Mouse (Mus musculus): ENCODE data around the gene Padi6. TPM values are rescaled to one million over a fixed set of nuclear protein-coding genes. Genes with fewer than 3 reads are reported as not detected.

Padi6 gene
- total RNA-seq (2014; rRNA removed; ENCODE audit: low replicate concordance) (not detected in 2 replicates), polyA plus RNA-seq (2015; fragmentation: Nextera tagmentation; extraction: Ambion mirVana) (0.07 TPM in 1 of 2 replicates, not detected in the other)

- Histone ChIP-seq H3K4me3 (ENCODE audit: low read depth, low read length) (no peak within 1 kb of the TSS), H3K27me3 (ENCODE audit: control insufficient read depth, insufficient read depth, low read length) (no peaks in the 10 kb centered on the region), H3K27ac (ENCODE audit: low read depth) (no peak within 1 kb of the TSS), H3K9ac (replicated peaks; ENCODE audit: low read depth, low read length) (no peak within 1 kb of the TSS), H3K36me3 (replicated peaks; ENCODE audit: control insufficient read depth, insufficient read depth, low read length) (no peaks in the 10 kb centered on the region), H3K9me3 (replicated peaks; ENCODE audit: control insufficient read depth, low read length) (no peaks in the 10 kb centered on the region), H3K4me1 (ENCODE audit: control insufficient read depth, insufficient read depth) (no peaks in the 10 kb centered on the region; the same call in 1 of the 2 replicates), H3K4me2 (ENCODE audit: low read depth, low read length) (no peak within 1 kb of the TSS)
- ATAC-seq (ENCODE audit: insufficient read depth, low read depth) (no peak), DNase-seq (ENCODE audit: low spot score) (no peak)
- 60% methylated on average over 2 of the region's 2 CpGs for WGBS
- no peak for TF ChIP-seq CTCF (IDR thresholded peaks at IDR 0.05; ENCODE audit: low read depth)
Observed at GRCm38 (mm10) chr4:140742543-140742942, at the start of gene Padi6. TSS of gene Padi6 (minus strand) at chr4:140742643.

- no peak overlapping the region for H3K9ac ChIP-seq (replicated peaks; ENCODE audit: low read depth, low read length)
- H3K36me3 ChIP-seq (replicated peaks; ENCODE audit: control insufficient read depth, insufficient read depth, low read length): no peaks in the 10 kb centered on the region
- DNase-seq (ENCODE audit: low spot score) (no peak), ATAC-seq (ENCODE audit: insufficient read depth, low read depth) (no peak)
- H3K4me3 ChIP-seq (ENCODE audit: low read depth, low read length): no peak overlapping the region
- H3K27ac ChIP-seq (ENCODE audit: low read depth): no peak overlapping the region
- no peaks in the 10 kb centered on the region for H3K4me1 ChIP-seq (ENCODE audit: control insufficient read depth, insufficient read depth)
- H3K27me3 ChIP-seq (ENCODE audit: control insufficient read depth, insufficient read depth, low read length): no peaks in the 10 kb centered on the region
- no peaks in the 10 kb centered on the region for H3K9me3 ChIP-seq (replicated peaks; ENCODE audit: control insufficient read depth, low read length)
- no peak for TF ChIP-seq CTCF (IDR thresholded peaks at IDR 0.05; ENCODE audit: low read depth)
- no peak for TF ChIP-seq EP300 (IDR thresholded peaks at IDR 0.05; ENCODE audit: low read depth)
- WGBS: 80% methylated on average over 16 of the region's 16 CpGs
- H3K4me2 ChIP-seq (ENCODE audit: low read depth, low read length): no peak overlapping the region
Observed at GRCm38 (mm10) chr4:140791071-140791470, 48.6 kb upstream of the Padi6 start.

- WGBS: 73% methylated on average over 4 of the region's 4 CpGs
- H3K27me3 ChIP-seq (ENCODE audit: control insufficient read depth, insufficient read depth, low read length): no peaks in the 10 kb centered on the region
- H3K36me3 ChIP-seq (replicated peaks; ENCODE audit: control insufficient read depth, insufficient read depth, low read length): no peaks in the 10 kb centered on the region
- no peak for TF ChIP-seq EP300 (IDR thresholded peaks at IDR 0.05; ENCODE audit: low read depth)
- TF ChIP-seq CTCF (IDR thresholded peaks at IDR 0.05; ENCODE audit: low read depth): no peak
- ATAC-seq (ENCODE audit: insufficient read depth, low read depth) (no peak), DNase-seq (ENCODE audit: low spot score) (no peak)
- no peaks in the 10 kb centered on the region for H3K4me1 ChIP-seq (ENCODE audit: control insufficient read depth, insufficient read depth)
- H3K27ac ChIP-seq (ENCODE audit: low read depth): no peak overlapping the region
- no peak overlapping the region for H3K4me2 ChIP-seq (ENCODE audit: low read depth, low read length)
- no peak overlapping the region for H3K4me3 ChIP-seq (ENCODE audit: low read depth, low read length)
- H3K9ac ChIP-seq (replicated peaks; ENCODE audit: low read depth, low read length): 0 out of 2 replicates have a peak overlapping the region, but pooled peaks have one; percentile 26
- H3K9me3 ChIP-seq (replicated peaks; ENCODE audit: control insufficient read depth, low read length): no peaks in the 10 kb centered on the region
Observed at GRCm38 (mm10) chr4:140789983-140790382, 47.5 kb upstream of the Padi6 start.

- H3K4me3 ChIP-seq (ENCODE audit: low read depth, low read length): no peak overlapping the region
- no peak overlapping the region for H3K9ac ChIP-seq (replicated peaks; ENCODE audit: low read depth, low read length)
- no peaks in the 10 kb centered on the region for H3K36me3 ChIP-seq (replicated peaks; ENCODE audit: control insufficient read depth, insufficient read depth, low read length)
- DNase-seq (ENCODE audit: low spot score): peak; percentile 63
- H3K27me3 ChIP-seq (ENCODE audit: control insufficient read depth, insufficient read depth, low read length): no peaks in the 10 kb centered on the region
- no peaks in the 10 kb centered on the region for H3K9me3 ChIP-seq (replicated peaks; ENCODE audit: control insufficient read depth, low read length)
- TF ChIP-seq CTCF (IDR thresholded peaks at IDR 0.05; ENCODE audit: low read depth) (peak; percentile 94), EP300 (IDR thresholded peaks at IDR 0.05; ENCODE audit: low read depth) (no peak)
- no peak overlapping the region for H3K4me2 ChIP-seq (ENCODE audit: low read depth, low read length)
- WGBS: 47% methylated on average over 6 of the region's 6 CpGs
- no peaks in the 10 kb centered on the region for H3K4me1 ChIP-seq (ENCODE audit: control insufficient read depth, insufficient read depth)
- H3K27ac ChIP-seq (ENCODE audit: low read depth): no peak overlapping the region
- ATAC-seq (ENCODE audit: insufficient read depth, low read depth): peak; percentile 9; the same call in 1 of the 2 replicates
Observed at GRCm38 (mm10) chr4:140788983-140789382, 46.5 kb upstream of the Padi6 start.

- Histone ChIP-seq H3K36me3 (replicated peaks; ENCODE audit: control insufficient read depth, insufficient read depth, low read length) (no peaks in the 10 kb centered on the region), H3K4me3 (ENCODE audit: low read depth, low read length) (no peak overlapping the region), H3K4me1 (ENCODE audit: control insufficient read depth, insufficient read depth) (no peaks in the 10 kb centered on the region), H3K9ac (replicated peaks; ENCODE audit: low read depth, low read length) (no peak overlapping the region), H3K27ac (ENCODE audit: low read depth) (no peak overlapping the region), H3K27me3 (ENCODE audit: control insufficient read depth, insufficient read depth, low read length) (no peaks in the 10 kb centered on the region), H3K4me2 (ENCODE audit: low read depth, low read length) (no peak overlapping the region), H3K9me3 (replicated peaks; ENCODE audit: control insufficient read depth, low read length) (no peaks in the 10 kb centered on the region)
- ATAC-seq (ENCODE audit: insufficient read depth, low read depth): no peak
- no peak for DNase-seq (ENCODE audit: low spot score)
- TF ChIP-seq EP300 (IDR thresholded peaks at IDR 0.05; ENCODE audit: low read depth) (no peak), CTCF (IDR thresholded peaks at IDR 0.05; ENCODE audit: low read depth) (no peak)
- 81% methylated on average over 6 of the region's 6 CpGs for WGBS
Observed at GRCm38 (mm10) chr4:140788264-140788663, 45.8 kb upstream of the Padi6 start.

- ATAC-seq (ENCODE audit: insufficient read depth, low read depth) (0 out of 2 replicates have a peak, but pooled peaks have one; percentile 21), DNase-seq (ENCODE audit: low spot score) (peak; percentile 33)
- H3K9ac ChIP-seq (replicated peaks; ENCODE audit: low read depth, low read length): no peak overlapping the region
- H3K36me3 ChIP-seq (replicated peaks; ENCODE audit: control insufficient read depth, insufficient read depth, low read length): no peaks in the 10 kb centered on the region
- H3K4me1 ChIP-seq (ENCODE audit: control insufficient read depth, insufficient read depth): no peaks in the 10 kb centered on the region
- H3K4me3 ChIP-seq (ENCODE audit: low read depth, low read length): no peak overlapping the region
- TF ChIP-seq EP300 (IDR thresholded peaks at IDR 0.05; ENCODE audit: low read depth) (no peak), CTCF (IDR thresholded peaks at IDR 0.05; ENCODE audit: low read depth) (no peak)
- H3K27ac ChIP-seq (ENCODE audit: low read depth): no peak overlapping the region
- H3K27me3 ChIP-seq (ENCODE audit: control insufficient read depth, insufficient read depth, low read length): no peaks in the 10 kb centered on the region
- no peaks in the 10 kb centered on the region for H3K9me3 ChIP-seq (replicated peaks; ENCODE audit: control insufficient read depth, low read length)
- WGBS: 67% methylated on average over 4 of the region's 4 CpGs
- no peak overlapping the region for H3K4me2 ChIP-seq (ENCODE audit: low read depth, low read length)
Observed at GRCm38 (mm10) chr4:140787414-140787813, 45.0 kb upstream of the Padi6 start.

Data from heart, postnatal 0 days (tissue).